Mouse (Mus musculus) midbrain, postnatal 0 days (tissue): ENCODE results near the gene Chka. TPM values are rescaled to one million over a fixed set of nuclear protein-coding genes. Genes with fewer than 3 reads are reported as not detected.

Source experiments
- ATAC-seq: fragments of 200-750 bp; cut with Nextera tagmentation; 2 replicates; pipeline ENCODE4 v1.8.0; 2017; ENCODE audit warnings: moderate number of reproducible peaks, mild to moderate bottlenecking, moderate TSS enrichment, moderate library complexity; ENCODE audit not compliant: low FRiP score
- DNase-seq: peaks from one replicate; pipeline ENCODE4 v3.0.0-alpha.2; 2015; ENCODE audit warnings: low spot score
- H3K27ac ChIP-seq: fragments of 300-500 bp; sonication (generic); 2 replicates; pipeline ENCODE4 v1.5.1; 2014; ENCODE audit warnings: low read depth, mild to moderate bottlenecking, low read length, mixed read lengths
- H3K27me3 ChIP-seq: fragments of 300-500 bp; sonication (generic); 2 replicates; pipeline ENCODE4 v1.6.1; 2014; ENCODE audit warnings: low read length, control low read depth, mixed read lengths; ENCODE audit not compliant: insufficient read depth
- H3K36me3 ChIP-seq: fragments of 300-500 bp; sonication (generic); 2 replicates; pipeline ENCODE4 v1.6.1; 2014; ENCODE audit warnings: low read length, control low read depth, mixed read lengths; ENCODE audit not compliant: insufficient read depth
- H3K4me1 ChIP-seq: fragments of 300-500 bp; sonication (generic); 2 replicates; pipeline ENCODE4 v1.6.1; 2014; ENCODE audit warnings: mild to moderate bottlenecking, control low read depth, antibody characterized with exemption, low read length, mixed read lengths; ENCODE audit not compliant: insufficient read depth
- H3K4me2 ChIP-seq: fragments of 300-500 bp; sonication (generic); 2 replicates; pipeline ENCODE4 v1.6.1; 2014; ENCODE audit warnings: low read depth, mild to moderate bottlenecking, low read length, mixed read lengths; ENCODE audit not compliant: poor library complexity, severe bottlenecking
- H3K4me3 ChIP-seq: fragments of 300-500 bp; sonication (generic); 2 replicates; pipeline ENCODE4 v1.5.1; 2014; ENCODE audit warnings: low read depth, mild to moderate bottlenecking, low read length, moderate library complexity
- H3K9ac ChIP-seq: fragments of 300-500 bp; sonication (generic); replicated peaks from 2 replicates; pipeline ENCODE4 v1.6.1; 2014; ENCODE audit warnings: mild to moderate bottlenecking, low read length, moderate library complexity, mixed read lengths; ENCODE audit not compliant: poor library complexity, severe bottlenecking
- H3K9me3 ChIP-seq: fragments of 300-500 bp; sonication (generic); 2 replicates; pipeline ENCODE4 v1.6.1; 2016; ENCODE audit warnings: low read length, control low read depth
- CTCF ChIP-seq: IDR thresholded peaks from 2 replicates; pipeline ENCODE4 v1.5.1; 2016; ENCODE audit warnings: antibody characterized with exemption, mild to moderate bottlenecking
- WGBS: fragments of 180-500 bp; shearing (Covaris S2); extraction: QIAGEN DNeasy Blood & Tissue Kit; methylation state at CpG from one replicate; pipeline ENCODE4 v1.1.7; 2014; 5-methylcytosine and 5-hydroxymethylcytosine counted together
- polyA plus RNA-seq: library from polyadenylated mRNA; unstranded; fragments of >200 nt; fragmentation: Nextera tagmentation; extraction: Ambion mirVana; gene quantifications from 2 replicates; pipeline ENCODE4 v1.2.1, GENCODE M21; 2015
- total RNA-seq: library from RNA; depleted of rRNA; stranded (reverse); fragments of >200 nt; gene quantifications from 2 replicates; pipeline ENCODE4 v1.2.3, GENCODE M21; 2014

Chka gene
- total and polyA plus RNA-seq, 2 experiments from 2014 or later = 56.3 to 62.7 TPM

DNA sequence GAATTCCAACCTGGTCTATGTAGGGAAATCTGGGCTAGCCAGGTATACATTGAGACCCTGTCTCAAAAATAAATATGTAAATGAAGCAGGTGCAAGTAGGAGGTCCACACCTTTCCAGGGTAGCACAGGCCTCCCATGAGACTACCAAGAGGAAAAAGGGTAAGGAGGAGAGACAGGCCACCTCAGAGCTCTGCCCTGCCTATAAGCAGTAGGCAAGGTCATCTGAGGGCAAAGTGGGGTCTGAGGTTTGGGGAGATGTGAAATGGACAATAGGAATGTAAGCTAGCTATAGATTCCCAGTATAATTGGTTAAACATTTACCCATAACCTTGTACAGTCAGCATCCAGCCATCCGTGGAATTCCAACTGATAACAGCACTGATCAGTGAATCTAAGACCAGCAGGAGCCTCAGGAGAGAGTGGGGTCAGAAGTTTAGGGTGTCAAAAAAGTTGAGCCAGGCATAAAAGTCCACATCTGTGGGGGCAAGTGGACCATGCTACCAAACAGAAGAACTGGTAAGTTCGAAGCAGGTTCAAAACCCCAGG, 31.6 kb upstream of the Chka start:
- Histone ChIP-seq H3K4me2 (no peak overlapping the region), H3K4me3 (no peak overlapping the region), H3K36me3 (peaks cover 15% of the 10 kb centered on the region), H3K9ac (no peak overlapping the region), H3K4me1 (no peaks in the 10 kb centered on the region), H3K9me3 (no peaks in the 10 kb centered on the region), H3K27me3 (no peaks in the 10 kb centered on the region), H3K27ac (no peak overlapping the region)
- ATAC-seq (no peak), DNase-seq (no peak)
- WGBS = 86% methylated on average over 2 of the region's 2 CpGs
- TF ChIP-seq CTCF = no peak

DNA sequence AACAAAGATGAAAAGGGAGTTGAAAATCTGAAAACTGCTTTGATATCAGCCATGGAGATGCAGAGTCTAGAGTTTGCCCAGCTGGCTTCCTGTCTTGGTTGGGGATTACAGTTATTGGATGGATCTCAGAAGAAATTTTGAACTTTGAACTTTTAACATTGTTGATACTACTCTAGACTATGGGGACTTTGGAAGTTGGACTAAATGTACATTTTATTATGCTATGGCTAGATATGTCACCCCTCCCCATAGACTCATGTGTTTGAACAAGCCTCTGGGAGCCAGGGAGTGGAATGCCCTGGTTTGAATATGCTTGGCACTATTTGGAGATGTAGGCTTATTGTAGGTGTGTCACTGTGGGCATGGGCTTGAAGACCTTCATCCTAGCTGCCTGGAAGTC, 26.5 kb upstream of the Chka start:
- Histone ChIP-seq H3K36me3 (no peaks in the 10 kb centered on the region), H3K4me1 (no peaks in the 10 kb centered on the region), H3K9ac (no peak overlapping the region), H3K4me2 (no peak overlapping the region), H3K27ac (no peak overlapping the region), H3K4me3 (no peak overlapping the region), H3K27me3 (no peaks in the 10 kb centered on the region), H3K9me3 (no peaks in the 10 kb centered on the region)
- no peak for TF ChIP-seq CTCF
- ATAC-seq (no peak), DNase-seq (no peak)

DNA sequence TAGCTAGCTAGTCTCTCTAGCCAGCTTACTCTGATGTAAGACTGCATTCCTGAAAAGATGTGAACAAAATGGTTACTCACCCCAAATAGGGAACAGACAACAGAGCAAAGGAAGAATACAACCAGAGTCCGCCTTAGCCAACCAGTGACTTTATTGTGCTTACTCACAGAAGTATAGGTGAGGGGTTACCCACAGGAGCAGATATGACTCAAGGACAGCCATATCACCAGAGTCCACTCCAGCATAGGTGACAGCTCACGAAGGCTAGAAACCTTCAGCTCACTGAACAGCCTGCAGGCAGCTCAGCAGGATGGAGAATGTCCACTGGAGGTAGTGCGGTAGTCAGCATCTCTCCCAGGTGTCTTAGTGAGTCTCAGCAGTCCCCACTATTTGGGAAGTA, 21.7 kb upstream of the Chka start:
- DNase-seq = no peak
- Histone ChIP-seq H3K9ac (no peak overlapping the region), H3K4me3 (no peak overlapping the region), H3K27ac (no peak overlapping the region), H3K9me3 (no peaks in the 10 kb centered on the region), H3K4me1 (no peaks in the 10 kb centered on the region), H3K4me2 (no peak overlapping the region), H3K27me3 (no peaks in the 10 kb centered on the region), H3K36me3 (no peaks in the 10 kb centered on the region)
- no peak for TF ChIP-seq CTCF
- WGBS = 94% methylated on average over 3 of the region's 3 CpGs
- ATAC-seq = no peak

DNA sequence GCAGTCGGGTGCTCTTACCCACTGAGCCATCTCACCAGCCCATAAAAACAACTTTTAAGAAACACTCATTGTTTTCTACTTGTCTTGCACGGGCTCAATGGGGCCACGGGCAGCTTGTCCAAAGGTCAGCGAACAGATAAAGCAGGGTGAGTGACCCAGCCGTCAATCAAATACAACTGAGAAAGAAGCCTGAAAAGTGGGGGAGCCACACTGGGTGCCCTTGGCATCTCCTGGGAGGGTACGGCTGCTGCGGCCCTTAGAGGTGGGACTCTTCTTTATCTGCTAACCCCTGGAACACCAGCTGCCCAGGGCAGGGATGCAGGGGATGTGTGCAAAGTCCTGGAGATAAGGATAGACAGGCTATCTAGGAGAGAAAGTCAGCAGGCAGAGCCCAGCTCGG, 19.9 kb upstream of the Chka start:
- no peaks in the 10 kb centered on the region for H3K36me3 ChIP-seq
- no peak overlapping the region for H3K9ac ChIP-seq
- H3K9me3 ChIP-seq = no peaks in the 10 kb centered on the region
- WGBS = 72% methylated on average over 8 of the region's 8 CpGs
- H3K4me2 ChIP-seq = no peak overlapping the region
- TF ChIP-seq CTCF = no peak
- DNase-seq = no peak
- no peaks in the 10 kb centered on the region for H3K27me3 ChIP-seq
- no peak for ATAC-seq
- no peak overlapping the region for H3K4me3 ChIP-seq
- no peaks in the 10 kb centered on the region for H3K4me1 ChIP-seq
- no peak overlapping the region for H3K27ac ChIP-seq

DNA sequence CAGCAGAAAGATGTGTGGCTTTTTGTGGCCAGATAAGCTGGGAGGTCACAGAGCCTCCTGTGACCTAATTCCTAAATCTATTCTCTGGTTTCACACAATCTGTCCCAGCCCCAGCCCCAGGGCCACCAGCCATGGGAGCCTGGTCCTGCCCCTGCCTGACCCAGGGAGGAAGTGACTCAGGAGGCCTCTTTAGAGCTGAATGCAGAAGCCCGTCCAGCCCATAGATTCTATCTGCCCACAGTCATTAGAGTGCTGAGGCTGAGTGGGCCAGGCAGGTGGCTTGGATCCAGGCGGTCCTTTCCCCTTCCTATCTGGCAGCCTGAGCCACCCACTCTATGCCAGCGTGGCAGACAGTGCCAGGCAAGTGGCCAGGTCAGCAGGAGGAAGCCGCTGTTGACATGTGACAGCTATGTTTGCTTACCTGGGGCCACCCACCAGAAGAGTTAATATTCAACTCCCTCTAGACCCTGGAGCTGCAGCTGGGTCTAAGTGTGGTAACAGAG, 18.7 kb upstream of the Chka start:
- Histone ChIP-seq H3K4me2 (no peak overlapping the region), H3K9ac (no peak overlapping the region), H3K4me1 (no peaks in the 10 kb centered on the region), H3K27ac (no peak overlapping the region), H3K36me3 (no peaks in the 10 kb centered on the region), H3K4me3 (no peak overlapping the region), H3K27me3 (no peaks in the 10 kb centered on the region), H3K9me3 (no peaks in the 10 kb centered on the region)
- no peak for TF ChIP-seq CTCF
- peak; percentile 21 for DNase-seq
- WGBS = 87% methylated on average over 4 of the region's 4 CpGs
- ATAC-seq = no peak

DNA sequence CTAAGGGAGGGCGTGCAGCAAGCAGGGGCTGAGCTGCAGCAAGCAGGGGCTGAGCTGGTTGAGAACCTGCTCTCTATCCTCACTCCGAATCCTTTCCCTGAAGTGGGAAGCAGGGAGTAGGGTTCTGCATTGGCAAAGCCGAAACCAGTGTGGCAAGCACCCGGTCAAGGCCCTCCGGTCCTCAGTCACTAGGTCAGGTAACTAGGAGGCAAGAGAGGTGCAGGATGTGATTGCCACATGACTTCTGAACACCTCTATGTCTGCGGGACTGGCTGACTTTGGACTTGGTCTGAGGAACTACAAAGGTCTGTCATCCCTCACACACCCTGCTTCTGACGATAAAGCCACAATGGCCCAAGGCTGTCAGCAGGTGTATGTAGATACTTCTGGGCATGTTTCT, 17.3 kb upstream of the Chka start:
- H3K36me3 ChIP-seq = no peaks in the 10 kb centered on the region
- DNase-seq (no peak), ATAC-seq (no peak)
- H3K4me2 ChIP-seq = no peak overlapping the region
- no peak overlapping the region for H3K9ac ChIP-seq
- H3K27me3 ChIP-seq = no peaks in the 10 kb centered on the region
- no peak for TF ChIP-seq CTCF
- H3K4me1 ChIP-seq = no peaks in the 10 kb centered on the region
- no peak overlapping the region for H3K4me3 ChIP-seq
- no peaks in the 10 kb centered on the region for H3K9me3 ChIP-seq
- 92% methylated on average over 7 of the region's 7 CpGs for WGBS
- no peak overlapping the region for H3K27ac ChIP-seq
